12 mouse cellular contexts compared by ENCODE assay signal in the genomic region with DNA sequence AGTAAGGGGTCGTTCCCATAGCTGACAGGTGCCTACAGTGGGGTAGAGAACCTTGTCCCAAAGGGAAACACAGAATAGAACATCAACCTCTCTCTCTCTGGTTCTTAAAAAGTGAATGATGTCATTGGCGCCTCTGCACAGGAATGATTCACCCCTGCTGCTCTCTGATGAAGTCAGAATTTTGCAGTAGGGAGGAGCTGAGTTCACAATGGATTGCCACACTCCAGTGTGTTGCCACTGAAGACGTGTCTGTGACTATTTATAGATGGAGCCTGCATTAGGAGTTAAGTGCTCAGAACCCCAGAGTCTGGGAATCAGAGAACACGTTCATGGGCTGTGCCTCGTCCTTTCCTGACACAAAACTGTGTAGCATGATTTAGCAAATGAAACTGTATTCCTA. TPM values are rescaled to one million over a fixed set of nuclear protein-coding genes. Genes with fewer than 3 reads are reported as not detected.
DNase-seq lines count a peak whose midpoint lies in the region; ATAC-seq and TF ChIP-seq lines count a peak whose summit lies in the region.
"Had no signal": no experiment of that assay in that cellular context is flagged by ENCODE, and none has a peak within 500 bp of the region (broad histone marks: within the 10 kb centered on the region; RNA-seq: fewer than 3 reads in every experiment).

No protein-coding gene starts in this region.

- H3K27ac ChIP-seq in intestine, postnatal 0 days (ENCODE audit: low read depth, low read length) = peak overlapping the region; percentile 29; the same call in 1 of the 2 replicates
- no peak overlapping the region; the same call in 1 of the 2 replicates for H3K27ac ChIP-seq in intestine, embryonic 16.5 days (ENCODE audit: low read length)
- peak overlapping the region; percentile 74 for H3K27ac ChIP-seq in bone marrow macrophage, adult 2 months (ENCODE audit: insufficient read depth, low read depth, low read length)
- peak overlapping the region; percentile 89 for H3K27ac ChIP-seq in heart, embryonic 13.5 days (replicated peaks)
- no peak overlapping the region for H3K27ac ChIP-seq in forebrain, embryonic 15.5 days (replicated peaks)
- H3K27ac ChIP-seq: forebrain, embryonic 12.5 days; hindbrain, embryonic 14.5 days; neural tube, embryonic 15.5 days had no signal

- H3K27me3 ChIP-seq in intestine, postnatal 0 days (replicated peaks; ENCODE audit: control insufficient read depth, insufficient read depth, low read length) = no peaks in the 10 kb centered on the region
- H3K27me3 ChIP-seq in intestine, embryonic 16.5 days (replicated peaks; ENCODE audit: control insufficient read depth, insufficient read depth, low read length) = no peaks in the 10 kb centered on the region
- no peaks in the 10 kb centered on the region for H3K27me3 ChIP-seq in heart, embryonic 13.5 days (replicated peaks)
- H3K27me3 ChIP-seq in forebrain, embryonic 15.5 days = no peaks in the 10 kb centered on the region
- H3K27me3 ChIP-seq: forebrain, embryonic 12.5 days; neural tube, embryonic 15.5 days had no signal

- no peaks in the 10 kb centered on the region for H3K9me3 ChIP-seq in intestine, postnatal 0 days (ENCODE audit: control insufficient read depth)
- no peaks in the 10 kb centered on the region for H3K9me3 ChIP-seq in intestine, embryonic 16.5 days (ENCODE audit: control insufficient read depth, low read length)
- H3K9me3 ChIP-seq in heart, embryonic 13.5 days = no peaks in the 10 kb centered on the region
- no peaks in the 10 kb centered on the region for H3K9me3 ChIP-seq in forebrain, embryonic 15.5 days
- H3K9me3 ChIP-seq: forebrain, embryonic 12.5 days; neural tube, embryonic 15.5 days had no signal

- H3K4me3 ChIP-seq in intestine, postnatal 0 days (ENCODE audit: low read depth, low read length) = no peak overlapping the region
- H3K4me3 ChIP-seq in intestine, embryonic 16.5 days (ENCODE audit: low read length) = no peak overlapping the region
- H3K4me3 ChIP-seq in bone marrow macrophage, adult 2 months (ENCODE audit: insufficient read depth, low read length) = no peak overlapping the region
- H3K4me3 ChIP-seq in heart, embryonic 13.5 days = no peak overlapping the region
- no peak overlapping the region for H3K4me3 ChIP-seq in forebrain, embryonic 15.5 days
- H3K4me3 ChIP-seq: forebrain, embryonic 12.5 days; neural tube, embryonic 15.5 days had no signal

- no peak overlapping the region for H3K4me2 ChIP-seq in intestine, postnatal 0 days (replicated peaks; ENCODE audit: low read depth)
- no peak overlapping the region for H3K4me2 ChIP-seq in intestine, embryonic 16.5 days (ENCODE audit: low read depth, low read length)
- H3K4me2 ChIP-seq in heart, embryonic 13.5 days = 0 out of 2 replicates have a peak overlapping the region, but pooled peaks have one; percentile 13
- H3K4me2 ChIP-seq in forebrain, embryonic 15.5 days (replicated peaks) = no peak overlapping the region
- H3K4me2 ChIP-seq: forebrain, embryonic 12.5 days; hindbrain, embryonic 14.5 days; neural tube, embryonic 15.5 days had no signal

- WGBS in intestine, postnatal 0 days = 39% methylated on average over 5 of the region's 5 CpGs
- 46% methylated on average over 5 of the region's 5 CpGs for WGBS in intestine, embryonic 16.5 days
- WGBS in heart, embryonic 13.5 days = 21% methylated on average over 5 of the region's 5 CpGs
- 63% methylated on average over 5 of the region's 5 CpGs for WGBS in forebrain, embryonic 15.5 days

- no peak for ATAC-seq in intestine, postnatal 0 days
- no peak for ATAC-seq in intestine, embryonic 16.5 days
- no peak; the same call in 1 of the 2 replicates for ATAC-seq in heart, embryonic 13.5 days (ENCODE audit: extremely low read depth, insufficient number of reproducible peaks, low FRiP score, low TSS enrichment)
- ATAC-seq in megakaryocyte progenitor cell, adult 5-6 weeks (replicated peaks; ENCODE audit: poor library complexity) = peak; percentile 70
- ATAC-seq in forebrain, embryonic 15.5 days (replicated peaks) = no peak

- no peak for TF ChIP-seq POLR2A in bone marrow macrophage, adult 2 months (IDR thresholded peaks at IDR 0.05; ENCODE audit: borderline replicate concordance, low read depth, low read length)

- H3K9ac ChIP-seq in intestine, postnatal 0 days (ENCODE audit: low read depth, low read length) = no peak overlapping the region
- no peak overlapping the region for H3K9ac ChIP-seq in intestine, embryonic 16.5 days (ENCODE audit: low read depth, low read length)
- no peak overlapping the region for H3K9ac ChIP-seq in heart, embryonic 13.5 days
- H3K9ac ChIP-seq in forebrain, embryonic 15.5 days (replicated peaks) = no peak overlapping the region
- H3K9ac ChIP-seq: forebrain, embryonic 12.5 days; hindbrain, embryonic 14.5 days; neural tube, embryonic 15.5 days had no signal

- no peak for TF ChIP-seq CTCF in intestine, postnatal 0 days (IDR thresholded peaks at IDR 0.05; ENCODE audit: low read depth)
- TF ChIP-seq CTCF in bone marrow macrophage, adult 2 months (IDR thresholded peaks at IDR 0.05; ENCODE audit: low read depth, low read length) = no peak

- H3K36me3 ChIP-seq in intestine, postnatal 0 days (ENCODE audit: control insufficient read depth, insufficient read depth) = no peaks in the 10 kb centered on the region
- no peaks in the 10 kb centered on the region for H3K36me3 ChIP-seq in intestine, embryonic 16.5 days (ENCODE audit: control insufficient read depth, insufficient read depth, low read length)
- H3K36me3 ChIP-seq in heart, embryonic 13.5 days = no peaks in the 10 kb centered on the region
- no peaks in the 10 kb centered on the region for H3K36me3 ChIP-seq in forebrain, embryonic 15.5 days
- H3K36me3 ChIP-seq: forebrain, embryonic 12.5 days; neural tube, embryonic 15.5 days had no signal

- H3K4me1 ChIP-seq in intestine, postnatal 0 days (replicated peaks; ENCODE audit: control insufficient read depth, insufficient read depth, low read length) = no peaks in the 10 kb centered on the region
- H3K4me1 ChIP-seq in intestine, embryonic 16.5 days (ENCODE audit: control insufficient read depth, insufficient read depth, low read length) = 0 out of 2 replicates have a peak, but pooled peaks cover 4% of the 10 kb centered on the region
- H3K4me1 ChIP-seq in bone marrow macrophage, adult 2 months (ENCODE audit: control insufficient read depth, insufficient read depth, low read length) = peaks cover 46% of the 10 kb centered on the region
- H3K4me1 ChIP-seq in heart, embryonic 13.5 days = peaks cover 22% of the 10 kb centered on the region
- H3K4me1 ChIP-seq in forebrain, embryonic 15.5 days = no peaks in the 10 kb centered on the region
- H3K4me1 ChIP-seq: forebrain, embryonic 12.5 days; neural tube, embryonic 15.5 days had no signal

- no peak for DNase-seq in thymus, postnatal 10 days (ENCODE audit: low spot score in 2 of 2)
- DNase-seq: kidney, postnatal 36 days; thymus, postnatal 25 days had no signal

RNA-seq across cellular contexts. Expression of gene Rhob, which starts 9.9 kb away (rescaled TPM):
- polyA plus RNA-seq in intestine, postnatal 0 days (2015; fragmentation: Nextera tagmentation; extraction: Ambion mirVana) = 28.8 and 29.7 TPM in 2 replicates
- 24.1 and 24.6 TPM in 2 replicates for polyA plus RNA-seq in intestine, embryonic 16.5 days (2015; fragmentation: Nextera tagmentation; extraction: Ambion mirVana)
- polyA plus RNA-seq in bone marrow macrophage, adult 2 months (2012; ENCODE audit: insufficient read depth, insufficient read length, missing spikeins) = 50.1 and 50.3 TPM in 2 replicates
- polyA plus RNA-seq in heart, embryonic 13.5 days (2015; fragmentation: Nextera tagmentation; extraction: Ambion mirVana) = 31.4 and 33.0 TPM in 2 replicates
- total RNA-seq in megakaryocyte progenitor cell, adult 5-6 weeks (2015) = 112 and 160 TPM in 2 replicates
- total RNA-seq in megakaryocyte progenitor cell, adult 5-6 weeks (2017) = 50.4 and 64.6 TPM in 2 replicates
- polyA plus RNA-seq in forebrain, embryonic 15.5 days (2015; fragmentation: Nextera tagmentation; extraction: Ambion mirVana) = 73.8 and 77.6 TPM in 2 replicates

Comparison
In these comparisons a context has a peak if more than half of its experiments do, and no peak if none do; other contexts are left out.
1. H3K27ac ChIP-seq: peak in intestine, postnatal 0 days (single experiment), bone marrow macrophage, adult 2 months (single experiment) and heart, embryonic 13.5 days (single experiment); none in intestine, embryonic 16.5 days (single experiment) and forebrain, embryonic 15.5 days (single experiment).